Mouse (Mus musculus) gonadal fat pad, adult 2 months (tissue): ENCODE measurements around the gene Enox1. TPM values are rescaled to one million over a fixed set of nuclear protein-coding genes. Genes with fewer than 3 reads are reported as not detected.

Source experiments
- DNase-seq: peaks from one replicate; pipeline ENCODE4 v3.0.0-alpha.2; 2012; ENCODE audit warnings: low read depth
- polyA plus RNA-seq: library from polyadenylated mRNA; depleted of rRNA; stranded (reverse); fragments of >200 nt; gene quantifications from 2 replicates; pipeline ENCODE4 v1.2.3, GENCODE M21; 2012

Enox1 gene
- polyA plus RNA-seq, 1 experiment: 1.6 TPM

GRCm38 (mm10) chr14:77621473-77622264 is 465.1 kb downstream of the Enox1 start:
- DNase-seq: no peak

- DNase-seq: no peak
These were observed 470.3 kb downstream of the Enox1 start for GRCm38 (mm10) chr14:77626557-77627507.

- no peak for DNase-seq
These were observed 476.1 kb downstream of the Enox1 start for GRCm38 (mm10) chr14:77632466-77633171.

GRCm38 (mm10) chr14:77633172-77633542 is 476.6 kb downstream of the Enox1 start:
- DNase-seq: no peak

- no peak for DNase-seq
These were observed 480.4 kb downstream of the Enox1 start for GRCm38 (mm10) chr14:77636931-77637330.

GRCm38 (mm10) chr14:77638148-77638547 is 481.6 kb downstream of the Enox1 start:
- no peak for DNase-seq

- DNase-seq: no peak
These were observed 482.1 kb downstream of the Enox1 start for GRCm38 (mm10) chr14:77638616-77639015.

GRCm38 (mm10) chr14:77639586-77639985 is 483.0 kb downstream of the Enox1 start:
- DNase-seq: no peak

- no peak for DNase-seq
These were observed 485.8 kb downstream of the Enox1 start for GRCm38 (mm10) chr14:77642314-77642713.

GRCm38 (mm10) chr14:77646196-77646595 is 489.6 kb downstream of the Enox1 start:
- DNase-seq: no peak

- DNase-seq: no peak
These were observed 490.5 kb downstream of the Enox1 start for GRCm38 (mm10) chr14:77647017-77647416.

- no peak for DNase-seq
These were observed 491.7 kb downstream of the Enox1 start for GRCm38 (mm10) chr14:77648305-77648704.

GRCm38 (mm10) chr14:77658739-77659138 is 502.2 kb downstream of the Enox1 start:
- no peak for DNase-seq

GRCm38 (mm10) chr14:77662273-77662672 is 505.7 kb downstream of the Enox1 start:
- DNase-seq: no peak

- no peak for DNase-seq
These were observed 506.4 kb downstream of the Enox1 start for GRCm38 (mm10) chr14:77662994-77663393.

GRCm38 (mm10) chr14:77668096-77668495 is 511.5 kb downstream of the Enox1 start:
- no peak for DNase-seq

- no peak for DNase-seq
These were observed 512.9 kb downstream of the Enox1 start for GRCm38 (mm10) chr14:77669494-77669893.

GRCm38 (mm10) chr14:77670945-77671344 is 514.4 kb downstream of the Enox1 start:
- no peak for DNase-seq

- DNase-seq: no peak
These were observed 515.4 kb downstream of the Enox1 start for GRCm38 (mm10) chr14:77671961-77672360.

- no peak for DNase-seq
These were observed 516.6 kb downstream of the Enox1 start for GRCm38 (mm10) chr14:77673138-77673537.

- no peak for DNase-seq
These were observed 521.4 kb downstream of the Enox1 start for GRCm38 (mm10) chr14:77677951-77678350.

- DNase-seq: no peak
These were observed 523.3 kb downstream of the Enox1 start for GRCm38 (mm10) chr14:77679877-77680276.
